Mouse (Mus musculus) liver, embryonic 16.5 days (tissue): ENCODE results near the gene Mapkapk5. TPM values are rescaled to one million over a fixed set of nuclear protein-coding genes. Genes with fewer than 3 reads are reported as not detected.

Source experiments
- ATAC-seq: fragments of 200-750 bp; cut with Nextera tagmentation; 2 replicates; pipeline ENCODE4 v1.8.0; 2017; ENCODE audit warnings: low read depth, mild to moderate bottlenecking, moderate number of reproducible peaks, moderate library complexity
- H3K27ac ChIP-seq: fragments of 300-500 bp; sonication (generic); 2 replicates; pipeline ENCODE4 v1.5.1; 2014; ENCODE audit warnings: mild to moderate bottlenecking, low read length
- H3K27me3 ChIP-seq: fragments of 300-500 bp; sonication (generic); 2 replicates; pipeline ENCODE4 v1.6.1; 2014; ENCODE audit warnings: low read depth, low read length, mixed read lengths; ENCODE audit not compliant: control insufficient read depth, insufficient read depth
- H3K36me3 ChIP-seq: fragments of 300-500 bp; sonication (generic); 2 replicates; pipeline ENCODE4 v1.6.1; 2014; ENCODE audit warnings: mild to moderate bottlenecking; ENCODE audit not compliant: control insufficient read depth, insufficient read depth
- H3K4me1 ChIP-seq: fragments of 300-500 bp; sonication (generic); 2 replicates; pipeline ENCODE4 v1.6.1; 2014; ENCODE audit warnings: low read depth, low read length, mixed read lengths; ENCODE audit not compliant: control insufficient read depth
- H3K4me2 ChIP-seq: fragments of 300-500 bp; sonication (generic); 2 replicates; pipeline ENCODE4 v1.6.1; 2014; ENCODE audit warnings: low read depth, low read length, mixed read lengths
- H3K4me3 ChIP-seq: fragments of 300-500 bp; sonication (generic); 2 replicates; pipeline ENCODE4 v1.5.1; 2014; ENCODE audit warnings: low read depth, mild to moderate bottlenecking, low read length
- H3K9ac ChIP-seq: fragments of 300-500 bp; sonication (generic); 2 replicates; pipeline ENCODE4 v1.6.1; 2014; ENCODE audit warnings: low read depth, low read length
- H3K9me3 ChIP-seq: fragments of 300-500 bp; sonication (generic); replicated peaks from 2 replicates; pipeline ENCODE4 v1.6.1; 2016; ENCODE audit warnings: low read length; ENCODE audit not compliant: control insufficient read depth
- WGBS: fragments of 180-500 bp; shearing (Covaris S2); extraction: QIAGEN DNeasy Blood & Tissue Kit; methylation state at CpG from one replicate; pipeline ENCODE4 v1.1.7; 2014; ENCODE audit not compliant: insufficient replicate concordance; 5-methylcytosine and 5-hydroxymethylcytosine counted together
- polyA plus RNA-seq: library from polyadenylated mRNA; unstranded; fragments of >200 nt; fragmentation: Nextera tagmentation; extraction: Ambion mirVana; gene quantifications from 2 replicates; pipeline ENCODE4 v1.2.1, GENCODE M21; 2015

The Mapkapk5 gene
- polyA plus RNA-seq, 1 experiment from 2014 or later = 21.3 TPM

DNA sequence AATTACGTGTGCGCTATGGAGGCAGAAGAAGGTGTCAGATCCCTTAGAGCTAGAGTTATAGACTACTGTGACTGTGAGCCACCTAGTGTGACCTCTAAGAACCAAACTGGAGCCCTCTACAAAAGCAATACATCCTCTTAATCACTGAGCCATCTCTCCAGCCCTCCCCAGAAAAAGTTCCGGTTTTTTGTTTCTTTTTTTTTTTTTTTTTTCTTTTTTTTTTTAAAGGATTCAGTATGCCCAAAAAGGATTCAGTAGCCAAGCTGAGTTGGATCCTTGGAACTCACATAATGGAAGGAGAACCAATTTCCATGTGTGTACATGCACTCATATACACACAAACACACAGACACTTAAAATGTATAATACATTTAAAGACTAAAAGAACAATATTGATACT lies 2.3 kb downstream of the Mapkapk5 start:
- Histone ChIP-seq H3K4me1 (peaks cover 32% of the 10 kb centered on the region), H3K27ac (no peak overlapping the region), H3K9ac (peak overlapping the region; percentile 5; the same call in 1 of the 2 replicates), H3K4me3 (no peak overlapping the region; the same call in 1 of the 2 replicates), H3K36me3 (peaks cover 3% of the 10 kb centered on the region; the same call in 1 of the 2 replicates), H3K4me2 (peak overlapping the region; percentile 92), H3K27me3 (no peaks in the 10 kb centered on the region), H3K9me3 (no peaks in the 10 kb centered on the region)
- WGBS = 60% methylated on average over 3 of the region's 3 CpGs
- no peak for ATAC-seq

DNA sequence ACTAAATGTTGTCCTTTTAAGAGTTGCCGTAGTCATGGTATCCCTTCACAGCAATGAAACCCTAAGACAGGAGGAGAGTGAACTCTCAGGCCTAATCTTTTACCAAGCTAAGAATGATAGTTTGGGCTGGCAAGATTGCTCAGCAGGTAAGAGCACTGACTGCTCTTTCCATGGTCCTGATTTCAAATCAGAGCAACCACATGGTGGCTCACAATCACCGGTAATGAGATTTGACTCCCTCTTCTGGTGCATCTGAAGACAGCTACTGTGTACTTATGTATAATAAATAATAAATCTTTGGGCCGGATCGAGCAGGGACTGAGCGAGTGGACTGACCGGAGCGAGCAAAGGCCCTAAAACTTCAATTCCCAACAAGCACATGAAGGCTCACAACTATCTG lies 4.5 kb downstream of the Mapkapk5 start:
- no peak for ATAC-seq
- WGBS = 82% methylated on average over 7 of the region's 7 CpGs

DNA sequence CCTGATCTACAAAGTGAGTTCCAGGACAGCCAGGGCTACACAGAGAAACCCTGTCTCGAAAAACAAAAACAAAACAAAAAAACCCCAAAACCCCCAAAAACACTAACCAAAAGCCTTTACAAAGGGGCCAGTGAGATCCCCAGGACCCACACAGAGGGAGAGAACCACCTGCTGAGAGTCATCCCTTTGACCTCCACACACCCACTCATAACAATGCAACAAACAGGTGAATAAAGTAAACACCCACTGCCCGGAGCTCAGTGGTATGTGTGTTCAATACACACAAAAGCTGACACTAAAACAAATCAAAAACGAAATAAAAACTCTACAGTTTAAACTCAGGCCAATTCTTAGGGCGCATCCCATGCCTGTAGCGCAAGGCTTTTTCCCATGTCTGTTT lies 5.6 kb downstream of the Mapkapk5 start:
- no peak for ATAC-seq
- WGBS = 82% methylated on average over 5 of the region's 5 CpGs
- Histone ChIP-seq H3K4me1 (peaks cover 34% of the 10 kb centered on the region), H3K9ac (no peak overlapping the region), H3K9me3 (no peaks in the 10 kb centered on the region), H3K27me3 (no peaks in the 10 kb centered on the region), H3K4me3 (no peak overlapping the region), H3K4me2 (no peak overlapping the region), H3K36me3 (peaks cover 10% of the 10 kb centered on the region; the same call in 1 of the 2 replicates), H3K27ac (no peak overlapping the region)

More for the DNA sequence above, 4.5 kb downstream of the Mapkapk5 start:
- Histone ChIP-seq H3K4me1 (peaks cover 23% of the 10 kb centered on the region), H3K9me3 (no peaks in the 10 kb centered on the region), H3K4me2 (no peak overlapping the region), H3K36me3 (peaks cover 10% of the 10 kb centered on the region; the same call in 1 of the 2 replicates), H3K27me3 (no peaks in the 10 kb centered on the region), H3K9ac (no peak overlapping the region), H3K4me3 (no peak overlapping the region), H3K27ac (no peak overlapping the region)

DNA sequence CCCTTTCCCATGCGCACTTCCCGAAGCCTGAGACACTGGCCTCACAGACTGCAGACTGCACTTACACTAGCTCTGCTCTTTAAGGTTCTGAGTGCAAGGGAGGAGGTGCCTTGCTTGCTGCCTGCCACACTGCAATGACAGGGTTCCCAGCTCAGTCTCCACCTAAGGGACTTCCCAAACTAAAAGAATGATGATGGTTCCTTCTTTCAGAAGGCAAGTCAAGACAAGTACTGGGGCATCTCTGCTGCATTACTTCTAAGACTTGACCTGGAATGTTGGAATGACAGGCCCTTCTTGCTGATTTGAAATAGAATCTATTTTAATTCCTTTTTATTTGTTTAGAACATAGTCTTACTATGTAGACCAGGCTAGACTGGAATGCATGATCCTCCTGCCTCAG lies 8.1 kb downstream of the Mapkapk5 start:
- Histone ChIP-seq H3K9ac (no peak overlapping the region), H3K36me3 (peaks cover 22% of the 10 kb centered on the region), H3K27ac (no peak overlapping the region), H3K4me2 (no peak overlapping the region), H3K4me1 (peaks cover 22% of the 10 kb centered on the region), H3K9me3 (no peaks in the 10 kb centered on the region), H3K4me3 (no peak overlapping the region), H3K27me3 (no peaks in the 10 kb centered on the region)
- WGBS = 83% methylated on average over 2 of the region's 2 CpGs
- no peak for ATAC-seq

DNA sequence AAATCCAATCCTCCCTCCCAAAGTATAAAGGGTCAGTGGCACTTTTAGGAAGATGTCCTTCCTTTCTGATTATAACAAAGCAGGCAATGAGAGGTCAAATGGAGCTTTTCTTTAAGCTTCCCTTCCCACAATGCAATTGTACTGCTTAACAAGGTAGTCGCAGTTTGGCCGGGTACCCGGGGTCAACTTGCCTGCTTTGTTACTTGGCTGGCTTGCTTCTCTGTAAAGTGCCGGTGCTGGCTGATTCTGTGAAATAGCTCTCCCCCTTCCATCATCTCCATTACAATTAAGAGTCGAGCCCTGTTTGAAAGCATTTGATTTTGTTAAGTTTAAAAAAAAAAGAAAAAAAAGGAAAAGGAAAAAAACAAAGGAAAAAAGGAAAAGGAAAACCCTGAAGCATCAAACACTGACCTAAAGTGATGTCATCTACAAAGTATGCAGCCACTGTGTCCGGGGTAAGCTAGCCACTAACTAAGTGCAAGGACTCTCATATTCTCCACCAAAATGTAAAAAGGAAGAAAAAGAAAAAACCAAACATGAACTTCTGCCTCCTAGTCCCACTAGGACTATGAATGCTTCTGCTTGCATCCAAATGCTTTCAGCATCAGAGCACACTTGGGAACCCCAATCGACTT lies 8.7 kb downstream of the Mapkapk5 start:
- Histone ChIP-seq H3K36me3 (peaks cover 26% of the 10 kb centered on the region), H3K9me3 (no peaks in the 10 kb centered on the region), H3K27me3 (no peaks in the 10 kb centered on the region), H3K9ac (no peak overlapping the region), H3K4me2 (no peak overlapping the region), H3K27ac (no peak overlapping the region), H3K4me1 (peaks cover 18% of the 10 kb centered on the region), H3K4me3 (no peak overlapping the region)
- WGBS = 76% methylated on average over 7 of the region's 7 CpGs
- ATAC-seq = no peak

DNA sequence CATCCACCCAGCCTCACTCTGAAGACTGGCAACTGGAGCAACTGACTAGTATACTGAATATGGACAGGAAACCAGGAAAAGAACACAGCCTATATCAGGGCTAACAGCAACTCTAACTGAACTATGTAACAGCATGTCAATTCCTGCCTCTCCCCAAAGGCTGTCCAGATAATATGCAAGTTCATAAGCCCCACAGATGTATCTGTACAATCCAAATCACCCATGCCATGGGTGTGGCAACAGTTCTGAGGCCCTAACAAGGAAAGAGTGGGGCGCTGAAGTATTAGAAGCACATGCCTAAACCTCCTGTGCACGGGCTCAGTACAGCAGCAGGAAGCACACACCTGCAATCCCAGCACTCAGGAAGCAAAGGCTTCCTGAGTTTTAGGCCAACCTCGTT lies 10.6 kb downstream of the Mapkapk5 start:
- Histone ChIP-seq H3K4me1 (peaks cover 18% of the 10 kb centered on the region), H3K4me2 (peak overlapping the region; percentile 39), H3K9ac (0 out of 2 replicates have a peak overlapping the region, but pooled peaks have one; percentile 9), H3K9me3 (no peaks in the 10 kb centered on the region), H3K4me3 (peak overlapping the region; percentile 2; the same call in 1 of the 2 replicates), H3K36me3 (peaks cover 41% of the 10 kb centered on the region), H3K27me3 (no peaks in the 10 kb centered on the region), H3K27ac (peak overlapping the region; percentile 46)
- WGBS = 24% methylated on average over 3 of the region's 3 CpGs
- ATAC-seq = peak; percentile 89

DNA sequence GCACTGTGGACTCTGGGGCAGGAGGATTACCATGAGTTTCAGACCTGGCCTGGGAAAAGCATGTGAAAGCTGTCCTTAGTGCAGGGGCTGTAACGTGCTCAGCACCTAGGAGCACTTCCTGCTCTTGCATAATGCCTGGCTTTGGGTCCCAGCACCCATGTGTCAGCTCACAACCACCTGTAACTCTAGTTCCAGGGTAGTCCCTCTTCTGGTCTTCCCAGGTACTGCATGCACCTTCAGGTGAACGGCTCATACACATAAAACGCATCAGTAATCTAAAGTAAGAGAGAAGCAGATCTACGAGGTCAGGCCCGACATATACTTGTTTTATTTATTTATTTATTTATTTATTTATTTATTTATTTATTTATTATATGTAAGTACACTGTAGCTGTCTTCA lies 11.2 kb downstream of the Mapkapk5 start:
- no peak for ATAC-seq
- H3K27me3 ChIP-seq = no peaks in the 10 kb centered on the region
- H3K36me3 ChIP-seq = peaks cover 42% of the 10 kb centered on the region
- H3K9ac ChIP-seq = no peak overlapping the region
- H3K4me1 ChIP-seq = peaks cover 18% of the 10 kb centered on the region
- no peaks in the 10 kb centered on the region for H3K9me3 ChIP-seq
- H3K27ac ChIP-seq = no peak overlapping the region
- no peak overlapping the region for H3K4me3 ChIP-seq
- WGBS = 81% methylated on average over 5 of the region's 5 CpGs
- H3K4me2 ChIP-seq = no peak overlapping the region

DNA sequence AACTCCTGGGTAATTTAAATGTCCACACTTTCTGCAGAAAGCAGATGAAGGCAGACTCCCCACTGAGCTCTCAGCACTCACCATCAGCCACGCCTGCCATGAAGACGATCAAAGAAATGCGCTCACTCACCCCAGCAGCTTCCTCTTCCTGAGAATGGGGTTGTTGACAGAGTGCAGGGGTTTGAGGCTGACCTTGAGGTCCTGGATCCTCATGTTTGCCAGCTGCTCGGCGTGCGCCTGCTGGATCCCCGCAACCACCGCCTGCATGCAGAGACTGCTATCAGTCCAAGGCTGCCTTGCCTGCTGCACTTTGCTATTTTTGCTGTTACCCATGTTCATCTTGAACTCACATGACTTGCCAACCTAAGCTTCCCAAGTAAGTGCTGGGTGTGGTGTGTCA lies 18.7 kb downstream of the Mapkapk5 start:
- Histone ChIP-seq H3K9ac (no peak overlapping the region), H3K4me2 (no peak overlapping the region), H3K27ac (no peak overlapping the region), H3K4me3 (no peak overlapping the region), H3K27me3 (no peaks in the 10 kb centered on the region), H3K9me3 (no peaks in the 10 kb centered on the region), H3K36me3 (peaks cover 58% of the 10 kb centered on the region), H3K4me1 (no peaks in the 10 kb centered on the region)
- WGBS = 76% methylated on average over 8 of the region's 8 CpGs
- no peak for ATAC-seq

DNA sequence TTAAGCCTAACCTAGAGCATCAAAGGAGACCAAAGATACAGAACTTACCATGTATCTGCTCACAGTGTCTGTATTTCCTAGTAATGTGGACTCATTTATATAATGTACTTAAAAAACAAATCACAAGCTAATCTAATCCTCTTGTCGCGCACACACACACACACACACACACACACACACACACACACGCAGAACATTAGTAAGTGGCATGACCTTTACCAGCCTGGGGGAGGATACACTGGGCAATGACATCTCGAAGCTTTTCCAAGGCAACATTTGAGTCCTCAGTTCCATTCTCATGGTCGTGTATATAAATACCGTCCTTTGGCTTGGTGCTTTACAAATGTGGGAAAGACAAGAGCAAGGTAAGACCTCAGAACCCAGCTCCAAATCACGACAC lies 19.2 kb downstream of the Mapkapk5 start:
- WGBS = 88% methylated on average over 7 of the region's 7 CpGs

More for the DNA sequence above, 19.2 kb downstream of the Mapkapk5 start:
- Histone ChIP-seq H3K9me3 (no peaks in the 10 kb centered on the region), H3K4me3 (no peak overlapping the region), H3K4me2 (no peak overlapping the region), H3K4me1 (no peaks in the 10 kb centered on the region), H3K9ac (no peak overlapping the region), H3K27ac (no peak overlapping the region), H3K27me3 (no peaks in the 10 kb centered on the region), H3K36me3 (peaks cover 55% of the 10 kb centered on the region)
- no peak for ATAC-seq
